Comparison of ENCODE assay signal across 9 mouse cellular contexts in genomic region chr8:3803091-3803490, GRCm38 (mm10). TPM values are rescaled to one million over a fixed set of nuclear protein-coding genes. Genes with fewer than 3 reads are reported as not detected.
DNase-seq lines count a peak whose midpoint lies in the region; ATAC-seq and TF ChIP-seq lines count a peak whose summit lies in the region.
"Had no signal": no experiment of that assay in that cellular context is flagged by ENCODE, and none has a peak within 500 bp of the region (broad histone marks: within the 10 kb centered on the region; RNA-seq: fewer than 3 reads in every experiment).

No protein-coding gene starts in this region.

- H3K4me2 ChIP-seq in hindbrain, embryonic 12.5 days (replicated peaks), result no peak overlapping the region
- H3K4me2 ChIP-seq in midbrain, embryonic 16.5 days (ENCODE audit: low read length), result no peak overlapping the region
- H3K4me2 ChIP-seq: lung, embryonic 14.5 days had no signal

- H3K4me3 ChIP-seq in lung, adult 2 months (replicated peaks; ENCODE audit: extremely low read depth, low read depth, low read length), result no peak overlapping the region
- H3K4me3 ChIP-seq in gastrocnemius, adult 2 months, result no peak overlapping the region
- H3K4me3 ChIP-seq in hindbrain, embryonic 12.5 days, result no peak overlapping the region
- no peak overlapping the region for H3K4me3 ChIP-seq in midbrain, embryonic 16.5 days (ENCODE audit: low read depth, low read length)

- intact Hi-C loops in gastrocnemius, adult 2 months (cut with DNase I), result no loop called here

- no peak for ATAC-seq in hindbrain, embryonic 12.5 days (ENCODE audit: low FRiP score)
- ATAC-seq in midbrain, embryonic 16.5 days, result no peak

- 88% methylated on average over 14 of the region's 14 CpGs for WGBS in lung, adult 2 months
- 90% methylated on average over 14 of the region's 14 CpGs for WGBS in hindbrain, embryonic 12.5 days
- 85% methylated on average over 14 of the region's 14 CpGs for WGBS in midbrain, embryonic 16.5 days

- no peaks in the 10 kb centered on the region for H3K4me1 ChIP-seq in lung, adult 2 months (ENCODE audit: control insufficient read depth, insufficient read depth, low read length)
- H3K4me1 ChIP-seq in hindbrain, embryonic 12.5 days, result no peaks in the 10 kb centered on the region
- H3K4me1 ChIP-seq in midbrain, embryonic 16.5 days (ENCODE audit: control insufficient read depth, insufficient read depth, low read length), result no peaks in the 10 kb centered on the region

- DNase-seq in lung, adult 18-20 months, result peak; percentile 58 to 62
- DNase-seq in lung, adult 2 months, result no peak
- DNase-seq in adrenal gland, adult 18-20 months (ENCODE audit: low spot score in 2 of 2), result peak; percentile 4 to 21
- peak; percentile 45 for DNase-seq in gastrocnemius, adult 2 months
- DNase-seq in layer of hippocampus, postnatal 10 days (ENCODE audit: low spot score in 2 of 2), result peak; percentile 2 to 11
- DNase-seq in spleen, adult 18-20 months, result peak; percentile 3 to 30
- DNase-seq: lung, embryonic 14.5 days had no signal

- TF ChIP-seq CTCF in lung, adult 2 months (IDR thresholded peaks at IDR 0.05; ENCODE audit: insufficient read depth, low read length), result no peak
- no peak for TF ChIP-seq CTCF in gastrocnemius, adult 2 months (IDR thresholded peaks at IDR 0.05)

- TF ChIP-seq POLR2A in lung, adult 2 months (IDR thresholded peaks at IDR 0.05; ENCODE audit: borderline replicate concordance, extremely low read depth, low read depth, low read length), result no peak

- no peak overlapping the region for H3K9ac ChIP-seq in hindbrain, embryonic 12.5 days
- no peak overlapping the region for H3K9ac ChIP-seq in midbrain, embryonic 16.5 days (ENCODE audit: low read depth, low read length)
- H3K9ac ChIP-seq: lung, embryonic 14.5 days had no signal

- H3K27me3 ChIP-seq in hindbrain, embryonic 12.5 days, result no peaks in the 10 kb centered on the region
- no peaks in the 10 kb centered on the region for H3K27me3 ChIP-seq in midbrain, embryonic 16.5 days (ENCODE audit: control insufficient read depth, insufficient read depth, low read depth, low read length)

- no peak overlapping the region for H3K27ac ChIP-seq in gastrocnemius, adult 2 months
- no peak overlapping the region for H3K27ac ChIP-seq in hindbrain, embryonic 12.5 days
- no peak overlapping the region for H3K27ac ChIP-seq in midbrain, embryonic 16.5 days (ENCODE audit: low read length)

- H3K9me3 ChIP-seq in hindbrain, embryonic 12.5 days (replicated peaks), result peaks cover 18% of the 10 kb centered on the region
- peaks cover 12% of the 10 kb centered on the region; the same call in 1 of the 2 replicates for H3K9me3 ChIP-seq in midbrain, embryonic 16.5 days (replicated peaks; ENCODE audit: control insufficient read depth, low read length, poor library complexity, severe bottlenecking)

- H3K36me3 ChIP-seq in hindbrain, embryonic 12.5 days, result no peaks in the 10 kb centered on the region
- no peaks in the 10 kb centered on the region for H3K36me3 ChIP-seq in midbrain, embryonic 16.5 days (ENCODE audit: control insufficient read depth, insufficient read depth, low read length)

RNA-seq across cellular contexts. Expression of gene Cd209e, which starts 51.0 kb away (rescaled TPM):
- not detected in 2 replicates for polyA plus RNA-seq in lung, adult 2 months (2012; rRNA removed)
- total RNA-seq in adrenal gland, adult 18-20 months (2021), result not detected
- total RNA-seq in gastrocnemius, adult 2 months (2021), result not detected
- total RNA-seq in layer of hippocampus, postnatal 10 days (2021), result not detected
- not detected in 2 replicates for polyA plus RNA-seq in hindbrain, embryonic 12.5 days (2016; fragmentation: Nextera tagmentation; extraction: Ambion mirVana)
- polyA plus RNA-seq in midbrain, embryonic 16.5 days (2015; fragmentation: Nextera tagmentation; extraction: Ambion mirVana), result not detected in 2 replicates
- polyA plus RNA-seq: lung, embryonic 14.5 days had no signal

RNA-seq across cellular contexts. Expression of gene Cd209a, which starts 54.3 kb away (rescaled TPM):
- polyA plus RNA-seq in lung, adult 2 months (2012; rRNA removed), result 0.55 and 6.1 TPM in 2 replicates
- 1 to 10 TPM in 1 of 2 experiments, under 1 TPM in 1; 0.40 to 1.7 TPM for total RNA-seq in adrenal gland, adult 18-20 months (2021)
- total RNA-seq in gastrocnemius, adult 2 months (2021), result under 1 TPM; 0.50 to 0.71 TPM
- not detected for total RNA-seq in layer of hippocampus, postnatal 10 days (2021)
- not detected in 2 replicates for polyA plus RNA-seq in hindbrain, embryonic 12.5 days (2016; fragmentation: Nextera tagmentation; extraction: Ambion mirVana)
- polyA plus RNA-seq in midbrain, embryonic 16.5 days (2015; fragmentation: Nextera tagmentation; extraction: Ambion mirVana), result not detected in 2 replicates
